Mouse (Mus musculus): ENCODE data around the gene Tmem63b.

GRCm38 (mm10) chr17:45667481-45667880 lies 19.2 kb downstream of the Tmem63b start:
- TF ChIP-seq CTCF (IDR thresholded peaks at IDR 0.05; ENCODE audit: low read depth, low read length) (no peak), POLR2A (IDR thresholded peaks at IDR 0.05; ENCODE audit: insufficient read depth, low read length) (no peak)

Data from ES-Bruce4 (cell line).